Mouse (Mus musculus): ENCODE data around the gene Gm20489. TPM values are rescaled to one million over a fixed set of nuclear protein-coding genes. Genes with fewer than 3 reads are reported as not detected.
A peak's percentile ranks its signal among the peaks of the same experiment; 100 is the strongest.

Gm20489 gene
- not detected for total RNA-seq (2021)
- long read RNA-seq, experiment 1: 0 reads
- long read RNA-seq, experiment 2: 0 reads

GRCm38 (mm10) chrX:101268755-101269124 lies at the start of gene Gm20489:
TSS of gene Gm20489 (minus strand) at chrX:101269023.
- DNase-seq (ENCODE audit: low spot score in 2 of 2): no peak

DNA sequence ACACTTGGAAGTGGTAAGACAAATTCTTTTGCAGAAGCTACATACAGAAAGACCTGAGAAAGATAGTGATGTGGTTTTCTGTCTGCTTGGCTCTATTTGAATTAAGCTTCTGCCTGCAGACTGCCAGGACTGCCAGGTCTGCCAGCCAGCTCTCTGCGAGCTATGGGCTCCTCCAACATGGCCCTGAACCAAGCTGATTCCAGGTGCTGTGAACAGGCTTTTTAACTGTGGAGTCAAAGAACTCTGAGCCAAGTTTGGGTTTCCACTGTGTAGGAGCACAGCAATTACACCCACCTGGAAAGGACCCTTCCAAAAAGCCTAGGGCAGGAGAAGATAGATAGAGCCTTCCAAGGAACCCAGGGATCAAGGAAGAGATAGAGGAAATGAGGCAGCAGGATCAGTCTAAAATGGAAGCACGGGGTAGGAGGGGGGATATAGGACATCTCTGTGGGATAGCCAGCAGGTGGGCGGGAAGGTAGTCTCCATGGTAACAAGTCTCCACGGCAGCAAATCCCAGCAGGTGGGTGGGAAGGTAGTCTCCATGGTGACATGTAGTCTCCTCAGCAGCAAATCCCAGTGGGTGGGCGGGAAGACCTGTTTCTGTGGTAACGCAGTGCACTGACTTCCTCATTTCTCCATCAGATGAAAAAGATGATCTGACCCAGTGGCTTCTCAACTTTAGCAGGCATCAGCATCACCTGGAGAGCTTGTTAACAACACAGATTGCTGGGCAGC lies 45.0 kb upstream of the Gm20489 start:
- DNase-seq (ENCODE audit: low spot score in 2 of 2): peak in 1 of 2 experiments; percentile 80

DNA sequence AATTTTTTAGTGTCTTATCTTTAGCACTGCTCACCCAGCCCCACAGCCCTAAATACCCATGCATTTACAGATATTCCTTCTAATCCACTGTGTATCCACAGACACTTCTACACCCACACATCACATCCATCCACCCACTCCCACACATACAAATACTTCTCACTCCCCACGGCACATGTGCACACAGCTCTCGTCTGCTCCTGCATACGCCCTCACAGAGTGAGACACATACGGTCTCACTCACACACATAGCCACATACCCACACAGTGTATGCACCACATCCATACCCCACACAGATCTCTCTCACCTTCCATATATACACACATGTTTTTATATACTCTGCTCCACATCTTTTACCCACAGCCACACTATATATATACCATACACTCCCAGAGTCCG lies 40.5 kb upstream of the Gm20489 start:
- no peak for DNase-seq (ENCODE audit: low spot score in 2 of 2)

DNA sequence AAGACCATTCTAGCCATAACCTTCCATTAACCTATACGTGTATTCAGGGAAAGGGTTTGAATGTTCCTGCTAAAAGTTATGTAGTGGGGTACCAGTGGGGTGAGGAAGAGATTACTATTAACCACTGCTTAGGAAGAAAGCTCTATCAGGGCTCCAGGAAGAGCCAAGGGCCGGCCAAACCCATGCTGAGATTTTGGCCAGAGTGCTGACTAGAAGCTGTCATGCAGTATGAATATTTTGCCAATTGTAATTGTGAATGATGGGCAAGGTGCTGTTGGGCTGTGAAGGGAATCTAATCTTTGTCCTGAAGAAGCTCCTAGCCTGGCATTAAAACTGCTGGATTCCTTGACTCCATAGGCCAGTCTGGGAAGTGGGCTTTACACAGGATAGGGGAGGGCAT lies 35.8 kb upstream of the Gm20489 start:
- no peak for DNase-seq (ENCODE audit: low spot score in 2 of 2)

DNA sequence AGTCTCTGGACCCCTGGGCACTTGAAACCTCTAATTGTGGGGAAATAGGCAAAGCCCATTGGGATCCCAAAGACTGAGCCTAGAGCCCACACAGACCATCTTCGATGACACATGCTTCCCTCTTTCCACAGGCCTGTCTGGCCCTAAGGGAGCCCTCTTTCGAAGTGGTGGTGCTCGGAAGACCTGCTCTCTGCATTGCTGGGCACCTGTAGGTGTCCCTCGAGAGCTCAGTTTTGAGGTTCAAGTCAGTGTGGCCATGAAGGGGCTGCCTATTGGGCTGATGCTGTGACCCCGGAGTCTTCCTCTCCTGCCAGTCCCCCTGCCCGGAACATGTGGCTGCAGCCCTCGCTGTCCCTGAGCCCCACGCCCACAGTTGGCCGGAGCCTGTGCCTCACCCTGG lies 32.8 kb upstream of the Gm20489 start:
- DNase-seq (ENCODE audit: low spot score in 2 of 2): no peak

DNA sequence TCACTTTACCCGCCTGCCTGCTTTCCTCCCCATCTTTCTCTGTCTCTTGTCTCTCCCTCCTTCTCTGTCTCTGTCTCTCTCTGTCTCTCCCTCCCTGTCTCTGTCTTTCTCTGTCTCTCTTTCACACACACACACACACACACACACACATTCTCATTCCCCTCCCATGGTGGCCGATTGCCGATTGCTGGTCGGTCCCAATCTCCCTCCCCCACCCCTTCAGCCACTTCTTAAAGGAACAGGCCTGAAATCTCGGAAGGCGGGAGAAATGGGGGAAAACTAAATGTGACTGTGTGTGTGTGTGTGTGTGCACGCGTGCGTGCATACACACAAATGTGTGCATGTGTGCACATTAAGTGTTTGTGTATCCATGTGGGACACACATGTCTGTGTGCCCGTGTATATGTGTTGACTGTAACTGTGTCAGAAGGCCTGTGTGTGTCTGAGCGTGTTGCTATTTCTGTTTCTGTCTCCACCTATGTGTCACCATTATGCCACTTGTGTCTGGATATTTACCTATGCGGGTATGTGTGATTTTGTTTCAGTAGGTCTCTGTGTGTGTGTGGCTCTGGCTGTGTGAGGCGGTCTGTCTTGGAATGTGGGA lies 31.7 kb upstream of the Gm20489 start:
- DNase-seq (ENCODE audit: low spot score in 2 of 2): no peak

DNA sequence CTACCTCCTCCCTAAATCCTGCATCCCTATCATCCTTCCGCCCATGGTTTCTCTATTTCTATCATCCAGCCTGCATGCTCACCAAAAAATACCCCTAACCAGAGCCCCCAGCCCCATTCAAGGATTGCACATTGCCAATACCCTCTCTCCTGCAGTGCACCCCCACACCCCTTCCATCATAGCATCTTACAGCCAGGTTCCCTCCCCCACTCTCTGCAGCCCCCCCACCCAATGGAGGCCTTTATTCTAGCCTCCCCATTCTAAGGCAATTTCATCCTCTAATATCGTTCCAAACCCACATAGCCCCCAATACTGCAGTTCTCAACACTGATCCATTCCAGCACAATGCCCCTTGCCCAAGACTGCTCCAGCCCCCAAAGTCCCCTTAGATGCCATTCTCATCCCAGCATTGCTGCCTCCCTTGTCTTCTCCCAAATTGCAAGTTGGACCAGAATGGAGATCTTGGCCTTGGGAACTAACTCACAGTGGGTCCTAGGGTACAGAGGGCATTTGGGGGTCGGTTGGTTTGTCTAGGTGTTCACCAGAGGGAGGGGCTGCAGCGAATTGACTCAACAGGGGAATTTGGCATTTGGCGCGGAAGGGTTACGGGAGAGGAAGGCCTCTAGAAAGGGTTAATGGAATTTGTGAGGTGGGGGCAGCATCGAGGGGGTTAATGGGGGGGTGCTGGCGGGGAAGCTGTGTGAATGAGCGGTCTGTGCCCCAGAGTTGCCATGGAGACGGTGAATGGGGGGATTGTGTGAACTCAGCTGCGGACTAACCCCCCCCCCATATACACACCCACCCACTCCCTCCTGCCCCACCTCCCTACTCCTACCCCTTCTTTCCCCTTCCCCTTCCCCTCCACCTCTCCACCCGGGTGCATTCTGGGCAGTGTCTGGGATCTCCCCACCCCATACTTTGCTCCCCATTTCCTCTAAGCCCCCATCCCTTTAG lies 30.9 kb upstream of the Gm20489 start:
- DNase-seq (ENCODE audit: low spot score in 2 of 2): peak in 1 of 2 experiments; percentile 52

DNA sequence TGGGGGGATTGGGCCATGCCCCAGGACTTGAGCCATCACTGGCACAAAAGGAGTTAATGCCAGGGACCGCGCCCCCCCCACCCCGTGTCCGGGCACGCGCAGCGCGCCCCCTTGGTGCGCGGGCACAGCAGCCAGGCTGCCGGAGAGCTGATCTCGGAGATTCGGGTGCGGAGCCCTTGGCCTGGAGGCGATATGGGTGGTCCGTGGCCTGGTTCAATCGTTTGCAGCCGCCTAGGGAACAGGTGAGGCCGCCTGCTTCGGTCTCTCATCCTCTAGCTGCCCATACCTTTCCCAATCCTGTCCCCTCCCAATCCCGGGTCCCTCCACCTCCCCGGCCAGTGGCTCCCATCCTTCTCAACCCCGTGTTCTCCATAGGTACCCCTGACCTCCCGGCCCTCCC lies 30.2 kb upstream of the Gm20489 start, which contains the start of gene Nlgn3:
Gene Nlgn3, plus strand, starts transcription at position 114 of the 400 bp plus-strand sequence.
- no peak for DNase-seq (ENCODE audit: low spot score in 2 of 2)

DNA sequence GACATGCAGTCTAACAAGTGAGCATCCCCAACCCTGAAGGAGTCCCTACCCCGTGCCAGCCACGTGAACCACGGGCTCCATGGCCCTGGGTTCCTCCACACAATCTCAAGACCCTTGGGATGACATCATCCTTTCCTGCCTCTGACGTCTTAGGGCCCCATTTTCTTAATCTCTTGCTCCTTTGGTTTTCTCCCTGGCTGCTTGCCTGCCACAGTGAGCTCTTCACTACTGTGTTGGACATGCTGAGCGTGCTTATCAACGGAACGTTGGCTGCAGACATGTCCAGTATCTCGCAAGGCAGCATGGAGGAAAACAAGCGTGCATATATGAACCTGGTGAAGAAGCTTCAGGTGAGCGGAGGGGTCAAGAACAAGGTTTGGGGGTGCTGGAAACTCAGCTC lies 21.3 kb upstream of the Gm20489 start:
- no peak for DNase-seq (ENCODE audit: low spot score in 2 of 2)

DNA sequence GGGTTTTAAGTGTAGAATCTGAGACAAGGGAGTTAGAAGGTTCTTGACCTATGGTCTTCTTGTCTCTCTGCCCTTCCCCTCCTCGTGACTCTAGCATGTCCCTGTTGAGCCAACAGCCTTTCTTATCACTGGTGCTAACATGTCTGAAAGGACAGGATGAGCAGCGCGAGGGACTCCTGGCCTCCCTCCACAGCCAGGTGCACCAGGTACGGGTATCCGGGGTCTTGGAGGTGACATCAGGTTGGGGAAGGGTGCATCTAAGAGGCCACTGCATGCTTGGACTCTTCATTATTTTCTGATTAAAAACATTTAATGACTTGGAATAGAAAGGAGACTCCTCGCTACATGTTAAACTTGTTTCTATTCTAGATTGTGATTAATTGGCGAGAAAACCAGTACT lies 20.2 kb upstream of the Gm20489 start:
- DNase-seq (ENCODE audit: low spot score in 2 of 2): no peak

- no peak for DNase-seq (ENCODE audit: low spot score in 2 of 2)
Observed at GRCm38 (mm10) chrX:101288432-101288831, 19.6 kb upstream of the Gm20489 start.

DNA sequence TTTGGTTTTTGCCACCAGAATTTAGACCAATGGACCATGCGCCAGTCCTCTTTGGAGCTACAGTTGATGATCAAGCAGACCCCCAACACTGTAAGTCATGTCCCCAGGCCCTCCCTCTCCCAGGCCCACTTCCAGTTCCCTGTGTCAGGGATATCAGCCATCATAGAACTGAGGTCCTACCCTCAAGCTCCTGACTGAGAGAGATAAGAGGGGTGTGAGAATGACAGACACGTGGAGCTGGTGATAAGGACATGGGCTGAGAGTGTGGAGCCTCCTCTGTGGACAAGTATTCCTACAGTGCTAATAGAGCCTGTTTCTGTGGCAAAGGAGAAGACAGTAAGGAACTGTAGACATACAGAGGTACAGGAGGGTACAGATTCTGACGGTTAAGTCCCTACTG lies 18.7 kb upstream of the Gm20489 start:
- DNase-seq (ENCODE audit: low spot score in 2 of 2): no peak

DNA sequence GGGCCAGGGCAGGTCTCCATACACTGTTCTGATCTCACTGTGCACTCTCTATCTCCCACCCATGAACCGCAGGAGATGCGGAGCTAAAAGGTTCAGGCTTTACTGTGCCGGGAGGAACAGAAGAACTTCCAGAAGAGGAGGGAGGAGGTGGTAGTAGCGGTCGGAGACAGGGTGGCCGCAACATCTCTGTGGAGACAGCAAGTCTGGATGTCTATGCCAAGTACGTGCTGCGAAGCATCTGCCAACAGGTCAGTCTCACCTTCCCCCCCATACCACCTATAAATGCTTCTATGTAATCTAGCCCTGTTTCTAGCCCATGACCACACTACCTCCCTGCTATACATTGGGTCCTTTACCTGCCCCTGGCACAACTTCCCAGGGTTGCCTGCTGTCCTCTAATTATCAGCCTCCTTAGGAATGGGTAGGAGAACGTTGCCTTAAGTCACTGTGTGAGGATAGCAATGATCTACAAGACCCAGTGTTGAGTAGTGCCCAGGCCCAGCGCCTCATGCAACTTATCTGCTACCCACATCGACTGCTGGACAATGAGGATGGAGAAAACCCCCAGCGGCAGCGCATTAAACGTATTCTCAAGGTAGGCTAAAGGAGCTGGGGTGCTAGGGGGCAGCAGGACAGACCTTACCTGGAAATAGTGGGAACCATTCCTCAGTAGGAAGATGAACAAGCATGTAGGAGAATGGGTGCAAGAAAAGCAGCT lies 17.3 kb upstream of the Gm20489 start:
- DNase-seq (ENCODE audit: low spot score in 2 of 2): no peak

- peak; percentile 28 to 53 for DNase-seq (ENCODE audit: low spot score in 2 of 2)
Observed at GRCm38 (mm10) chrX:101285534-101285933, 16.7 kb upstream of the Gm20489 start.

DNA sequence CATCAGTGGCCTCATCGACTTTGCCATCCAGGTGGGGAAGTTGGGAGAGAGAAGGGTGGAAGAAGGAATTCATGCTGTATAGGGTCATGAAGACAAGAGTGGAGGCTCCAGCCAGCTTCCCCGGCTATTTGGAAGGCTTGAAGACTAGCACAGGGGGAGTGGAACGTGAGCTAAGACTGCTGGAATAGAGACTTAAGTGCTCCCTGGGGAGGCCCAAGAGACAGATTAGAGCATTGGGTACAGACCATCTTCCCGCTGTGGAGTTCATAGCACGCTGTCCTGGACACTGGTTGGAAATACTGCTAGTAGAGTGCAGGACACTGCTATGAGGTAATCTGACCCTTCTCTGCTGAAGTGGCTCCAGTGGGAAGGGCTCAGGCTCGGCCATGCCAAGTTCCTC lies 14.0 kb upstream of the Gm20489 start:
- no peak for DNase-seq (ENCODE audit: low spot score in 2 of 2)

DNA sequence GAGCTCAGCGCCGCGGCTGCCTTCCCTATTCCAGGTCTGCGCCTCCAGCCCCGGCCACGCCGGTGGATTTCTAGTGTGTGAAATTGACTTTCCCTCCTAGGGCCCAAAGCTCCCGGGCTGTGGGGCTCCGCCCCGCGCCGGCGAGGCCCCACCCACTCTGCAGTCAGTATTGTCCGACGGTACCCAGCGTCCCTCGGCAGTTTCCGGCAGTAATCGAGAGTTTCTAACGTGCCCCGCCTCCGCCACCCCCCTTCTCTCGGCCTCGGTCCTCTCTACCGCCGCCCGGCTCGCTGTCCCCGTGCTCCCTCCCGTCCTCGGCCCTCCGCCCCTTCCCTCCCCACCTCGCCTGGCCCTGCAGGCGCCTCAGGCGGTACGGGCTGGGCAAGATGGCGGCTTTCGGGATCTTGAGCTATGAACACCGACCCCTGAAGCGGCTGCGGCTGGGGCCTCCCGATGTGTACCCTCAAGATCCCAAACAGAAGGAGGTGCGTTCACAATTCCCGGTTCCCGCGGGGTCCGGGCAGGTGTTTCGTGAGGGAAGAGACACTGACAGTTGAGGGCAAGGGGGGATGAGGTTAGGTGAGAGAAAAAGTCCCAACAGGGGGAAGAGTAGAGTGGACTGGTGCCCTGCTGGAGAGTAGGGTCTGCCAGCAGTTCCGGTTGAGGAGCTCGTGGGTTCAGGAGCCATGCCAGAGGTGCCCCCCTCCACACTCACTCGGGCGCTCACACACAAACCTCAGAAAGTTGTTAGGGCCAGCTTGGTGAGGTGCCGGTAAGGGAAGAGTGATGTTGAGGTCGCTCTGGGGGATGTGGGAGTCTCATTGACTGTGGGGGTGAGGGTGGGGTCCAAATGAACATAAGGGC lies 5.3 kb upstream of the Gm20489 start, which contains the start of gene Med12:
Gene Med12, plus strand, starts transcription at position 156 of the 864 bp plus-strand sequence.
- DNase-seq (ENCODE audit: low spot score in 2 of 2): peak; percentile 71 to 82

- DNase-seq (ENCODE audit: low spot score in 2 of 2): no peak
Observed at GRCm38 (mm10) chrX:101273410-101273809, 4.6 kb upstream of the Gm20489 start.

DNA sequence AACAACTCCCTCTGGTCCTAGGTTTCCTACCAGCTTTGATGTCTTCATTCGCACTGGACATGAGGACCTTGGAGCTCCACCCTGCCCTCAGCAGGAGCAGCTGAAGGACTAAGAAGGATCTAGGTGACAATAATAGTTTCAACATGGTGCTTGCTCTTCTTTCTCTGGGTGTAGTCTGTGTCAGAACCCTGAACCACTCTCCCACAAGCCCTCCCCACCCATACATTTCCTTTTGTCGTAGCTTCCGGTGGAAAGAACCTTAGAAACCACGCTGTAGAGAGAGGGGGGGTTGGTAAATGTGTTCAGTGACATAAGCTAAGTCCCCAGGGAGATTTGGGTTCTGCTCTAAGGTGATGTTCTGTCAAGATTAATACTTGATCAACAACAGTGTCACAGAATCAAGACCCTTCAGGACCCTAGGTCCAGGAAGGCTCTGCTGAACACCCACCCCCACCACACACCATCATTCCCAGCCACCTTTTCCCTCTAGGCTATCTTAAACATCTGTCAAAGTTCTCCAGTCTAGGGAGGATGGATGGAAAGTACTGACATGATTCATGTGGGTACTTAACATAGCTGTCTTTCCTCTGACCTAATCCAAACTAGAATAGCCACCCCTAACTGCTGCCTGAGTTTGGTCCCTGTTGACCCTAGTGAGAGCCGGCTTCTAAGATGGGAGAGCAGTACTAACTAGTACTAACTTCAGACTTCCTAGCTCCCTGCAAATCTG lies 633 bp downstream of the Gm20489 start, which contains the start of gene Il2rg:
Gene Il2rg, minus strand, starts transcription at position 231 of the 730 bp plus-strand sequence.
- DNase-seq (ENCODE audit: low spot score in 2 of 2): no peak

- DNase-seq (ENCODE audit: low spot score in 2 of 2): no peak
Observed at GRCm38 (mm10) chrX:101266631-101267030, 2.2 kb downstream of the Gm20489 start.

All from layer of hippocampus, postnatal 14 days (tissue).